Mouse (Mus musculus) small intestine, adult 2 months (tissue): ENCODE results near the gene Olfr392. TPM values are rescaled to one million over a fixed set of nuclear protein-coding genes. Genes with fewer than 3 reads are reported as not detected.

Experiments
- H3K27ac ChIP-seq: fragments of 200-500 bp; 2 replicates; pipeline ENCODE4 v1.5.1; 2012; ENCODE audit warnings: low read depth, low read length, control low read depth, inconsistent platforms; ENCODE audit not compliant: insufficient read depth
- H3K27me3 ChIP-seq: fragments of 200-500 bp; 2 replicates; pipeline ENCODE4 v1.6.1; 2012; ENCODE audit warnings: mild to moderate bottlenecking, moderate library complexity, low read length, inconsistent platforms; ENCODE audit not compliant: control insufficient read depth, insufficient read depth
- H3K36me3 ChIP-seq: fragments of 200-500 bp; 2 replicates; pipeline ENCODE4 v1.6.1; 2012; ENCODE audit warnings: mild to moderate bottlenecking, low read length, control low read depth, inconsistent platforms; ENCODE audit not compliant: control insufficient read depth, insufficient read depth
- H3K4me1 ChIP-seq: fragments of 200-500 bp; 2 replicates; pipeline ENCODE4 v1.6.1; 2012; ENCODE audit warnings: low read length, inconsistent platforms, mixed read lengths; ENCODE audit not compliant: control insufficient read depth, insufficient read depth, insufficient read length
- H3K4me3 ChIP-seq: fragments of 200-500 bp; 2 replicates; pipeline ENCODE4 v1.5.1; 2012; ENCODE audit warnings: low read depth, mild to moderate bottlenecking, control low read depth, inconsistent platforms, low read length, moderate library complexity
- CTCF ChIP-seq: fragments of 200-500 bp; IDR thresholded peaks from 2 replicates; pipeline ENCODE4 v1.5.1; 2012; ENCODE audit warnings: low read depth, mild to moderate bottlenecking, control low read depth, inconsistent platforms, low read length, moderate library complexity, mixed read lengths; ENCODE audit not compliant: insufficient replicate concordance, insufficient read length; ENCODE audit errors: extremely low read depth
- POLR2A ChIP-seq: fragments of 200-500 bp; IDR thresholded peaks from 2 replicates; pipeline ENCODE4 v1.6.1; 2012; ENCODE audit warnings: low read depth, mild to moderate bottlenecking, control low read depth, inconsistent platforms, low read length, moderate library complexity
- WGBS: fragments of 180-500 bp; shearing (Covaris S2); methylation state at CpG from one replicate; pipeline ENCODE4 v1.1.7; 2018; 5-methylcytosine and 5-hydroxymethylcytosine counted together
- polyA plus RNA-seq: library from polyadenylated mRNA; depleted of rRNA; stranded (reverse); fragments of >200 nt; gene quantifications from 2 replicates; pipeline ENCODE4 v1.2.3, GENCODE M21; 2012; rRNA removed

Olfr392 gene
- not detected in 2 replicates for polyA plus RNA-seq

DNA sequence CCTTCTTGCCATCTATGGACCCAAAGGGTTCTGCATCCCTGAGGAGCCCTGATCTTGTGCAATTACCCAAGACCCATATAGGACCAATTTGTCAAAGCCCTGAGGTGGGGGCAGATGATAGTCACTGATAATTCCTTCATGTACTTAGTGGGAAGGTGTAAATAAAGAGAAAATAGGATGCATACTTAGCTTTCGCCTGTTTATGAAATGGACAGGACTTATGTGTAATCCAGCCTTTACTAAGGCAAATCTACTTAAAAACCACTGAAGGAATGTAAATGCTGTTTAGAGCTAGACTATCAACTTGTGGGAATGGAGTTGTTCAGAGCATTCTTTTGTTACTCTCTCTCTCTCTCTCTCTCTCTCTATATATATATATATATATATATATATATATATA lies at the start of gene Olfr392:
Olfr392 (minus strand) TSS at position 101 of the 400 bp plus-strand sequence.
- whole genome bisulfite sequencing, result 89% methylated on average over 1 of the region's 1 CpGs
- no peak for TF ChIP-seq POLR2A
- no peak for TF ChIP-seq CTCF
- Histone ChIP-seq H3K36me3 (no peaks in the 10 kb centered on the region), H3K27ac (no peak within 1 kb of the TSS), H3K4me3 (no peak within 1 kb of the TSS), H3K4me1 (no peaks in the 10 kb centered on the region), H3K27me3 (no peaks in the 10 kb centered on the region)

DNA sequence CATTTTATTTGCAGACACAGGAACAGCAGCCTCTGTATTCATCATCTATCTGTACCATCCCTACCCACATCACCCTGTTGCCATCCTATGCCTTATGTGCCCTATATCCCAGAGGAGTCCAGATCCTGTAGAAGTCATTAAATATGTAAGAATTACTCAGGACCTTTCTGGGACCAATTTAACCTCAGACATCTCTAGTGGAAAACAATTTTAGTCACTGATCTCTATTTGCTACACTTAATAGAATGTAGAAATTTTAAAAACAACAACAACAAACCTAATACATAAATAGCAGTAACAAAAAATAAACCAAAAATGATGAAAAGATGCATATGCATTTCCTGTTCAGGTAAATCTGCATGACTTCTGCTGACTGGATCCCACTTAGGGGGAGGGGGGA lies 34.5 kb upstream of the Olfr392 start, which contains the start of gene Olfr393:
Olfr393 (minus strand) TSS at position 101 of the 400 bp plus-strand sequence.
- Histone ChIP-seq H3K4me3 (no peak within 1 kb of the TSS), H3K36me3 (no peaks in the 10 kb centered on the region), H3K27me3 (no peaks in the 10 kb centered on the region), H3K27ac (no peak within 1 kb of the TSS), H3K4me1 (no peaks in the 10 kb centered on the region)
- TF ChIP-seq POLR2A, result no peak
- no peak for TF ChIP-seq CTCF

DNA sequence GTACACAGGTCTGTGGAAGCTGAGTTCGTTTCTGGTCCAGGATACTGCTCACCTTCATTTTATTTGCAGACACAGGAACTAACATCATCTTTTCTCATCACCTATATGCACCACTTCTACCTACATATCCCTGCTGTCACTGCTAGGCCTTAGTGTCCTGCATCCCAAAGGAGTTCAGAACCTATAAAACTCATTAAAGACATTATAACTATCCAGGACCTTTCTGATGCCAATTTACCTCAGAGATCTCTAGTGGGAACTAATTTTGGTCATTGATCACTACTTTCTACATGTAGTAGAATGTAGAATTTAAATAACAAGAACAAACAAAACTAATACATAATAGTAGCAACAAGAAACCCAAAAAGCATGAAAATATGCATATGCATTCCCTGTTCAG lies 13.9 kb downstream of the Olfr392 start, which contains the start of gene Olfr391-ps:
Olfr391-ps (minus strand) TSS at position 101 of the 400 bp plus-strand sequence.
- TF ChIP-seq CTCF (no peak), POLR2A (no peak)
- no peak within 1 kb of the TSS for H3K4me3 ChIP-seq

DNA sequence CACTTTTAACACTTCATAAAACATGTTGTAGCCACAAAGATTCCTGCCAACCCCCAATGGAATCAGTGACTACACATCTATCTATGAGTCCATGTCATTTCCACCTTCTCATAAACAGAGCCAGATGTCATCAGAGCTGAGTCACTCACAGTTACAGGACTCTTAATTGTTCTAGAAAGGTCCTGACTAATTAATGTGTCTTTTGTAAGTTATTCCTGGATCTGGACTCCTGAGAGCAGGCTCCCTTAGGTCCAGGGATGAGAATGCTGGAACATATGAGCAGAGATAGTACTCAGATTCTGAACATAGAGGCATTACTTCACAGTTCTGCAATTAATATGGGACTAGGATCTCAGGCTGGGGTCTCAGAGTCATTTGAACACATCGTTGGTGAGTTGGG lies 34.2 kb downstream of the Olfr392 start, which contains the start of gene Olfr390:
Olfr390 (plus strand) TSS at position 301 of the 400 bp plus-strand sequence.
- no peaks in the 10 kb centered on the region for H3K27me3 ChIP-seq
- TF ChIP-seq POLR2A (no peak), CTCF (no peak)
- H3K27ac ChIP-seq, result no peak within 1 kb of the TSS
- no peaks in the 10 kb centered on the region for H3K36me3 ChIP-seq
- no peaks in the 10 kb centered on the region for H3K4me1 ChIP-seq
- WGBS, result 61% methylated on average over 1 of the region's 1 CpGs
- H3K4me3 ChIP-seq, result no peak within 1 kb of the TSS

More for the DNA sequence above, 13.9 kb downstream of the Olfr392 start, which contains the start of gene Olfr391-ps:
- H3K27ac ChIP-seq, result no peak within 1 kb of the TSS
- no peaks in the 10 kb centered on the region for H3K36me3 ChIP-seq
- H3K4me1 ChIP-seq, result no peaks in the 10 kb centered on the region
- no peaks in the 10 kb centered on the region for H3K27me3 ChIP-seq
- WGBS, result 5% methylated on average over 1 of the region's 1 CpGs

DNA sequence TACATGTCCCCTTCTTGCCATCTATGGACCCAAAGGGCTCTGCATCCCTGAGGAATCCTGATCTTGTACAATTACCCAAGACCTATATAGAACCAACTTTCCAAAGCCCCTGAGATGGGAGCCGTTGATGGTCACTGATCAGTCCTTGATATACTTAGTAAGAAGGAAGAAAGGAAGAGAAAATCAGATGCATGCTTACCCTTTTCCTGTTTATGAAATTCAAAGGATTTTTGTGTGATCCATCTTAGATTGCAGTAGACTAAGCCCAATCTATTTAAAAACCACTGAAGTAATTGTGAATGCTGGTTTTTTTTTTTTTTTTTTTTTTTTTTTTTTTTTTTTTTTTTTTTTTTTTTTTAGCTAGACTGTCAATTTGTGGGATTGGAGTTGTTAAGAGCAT lies 36.2 kb downstream of the Olfr392 start, which contains the start of gene Olfr389:
Olfr389 (minus strand) TSS at position 101 of the 400 bp plus-strand sequence.
- 87% methylated on average over 1 of the region's 1 CpGs for WGBS
- H3K4me1 ChIP-seq, result no peaks in the 10 kb centered on the region
- no peak within 1 kb of the TSS for H3K27ac ChIP-seq
- no peaks in the 10 kb centered on the region for H3K27me3 ChIP-seq
- no peak within 1 kb of the TSS for H3K4me3 ChIP-seq
- H3K36me3 ChIP-seq, result no peaks in the 10 kb centered on the region
- TF ChIP-seq CTCF (no peak), POLR2A (no peak)

Other genes with a start within 250 kb of the Olfr392 start
- gene Olfr385, start 224.0 kb downstream of the Olfr392 start, polyA plus RNA-seq, result not detected in 2 replicates
- not detected in 2 replicates for gene Olfr384, start 218.5 kb downstream of the Olfr392 start, polyA plus RNA-seq
- gene Zfp735, start 128.3 kb downstream of the Olfr392 start, polyA plus RNA-seq, result not detected in 2 replicates
- not detected in 2 replicates for gene Olfr389, start 36.3 kb downstream of the Olfr392 start, polyA plus RNA-seq
- gene Olfr390, start 34.1 kb downstream of the Olfr392 start, polyA plus RNA-seq, result not detected in 2 replicates
- not detected in 2 replicates for gene Olfr391-ps, start 14.0 kb downstream of the Olfr392 start, polyA plus RNA-seq
- gene Olfr393, start 34.4 kb upstream of the Olfr392 start, polyA plus RNA-seq, result not detected in 2 replicates
- gene Olfr394, start 73.7 kb upstream of the Olfr392 start, polyA plus RNA-seq, result not detected in 2 replicates
- not detected in 2 replicates for gene Olfr395, start 92.2 kb upstream of the Olfr392 start, polyA plus RNA-seq
- gene Olfr23, start 119.6 kb upstream of the Olfr392 start, polyA plus RNA-seq, result not detected in 2 replicates
- not detected in 2 replicates for gene Olfr397, start 143.8 kb upstream of the Olfr392 start, polyA plus RNA-seq
- not detected in 2 replicates for gene Olfr398, start 173.4 kb upstream of the Olfr392 start, polyA plus RNA-seq
- gene Olfr139, start 239.5 kb upstream of the Olfr392 start, polyA plus RNA-seq, result not detected in 2 replicates
- not detected in 2 replicates for gene Olfr399, start 239.6 kb upstream of the Olfr392 start, polyA plus RNA-seq